Mouse (Mus musculus) ovary, postnatal 14 days (tissue): ENCODE results near the gene Galnt18.

Experiments used
- DNase-seq: peaks from one replicate; pipeline ENCODE4 v3.0.0; 2022; ENCODE audit warnings: low spot score

Gene Galnt18

GRCm38 (mm10) chr7:111636503-111636902, 143.3 kb downstream of the Galnt18 start:
- no peak for DNase-seq

DNA sequence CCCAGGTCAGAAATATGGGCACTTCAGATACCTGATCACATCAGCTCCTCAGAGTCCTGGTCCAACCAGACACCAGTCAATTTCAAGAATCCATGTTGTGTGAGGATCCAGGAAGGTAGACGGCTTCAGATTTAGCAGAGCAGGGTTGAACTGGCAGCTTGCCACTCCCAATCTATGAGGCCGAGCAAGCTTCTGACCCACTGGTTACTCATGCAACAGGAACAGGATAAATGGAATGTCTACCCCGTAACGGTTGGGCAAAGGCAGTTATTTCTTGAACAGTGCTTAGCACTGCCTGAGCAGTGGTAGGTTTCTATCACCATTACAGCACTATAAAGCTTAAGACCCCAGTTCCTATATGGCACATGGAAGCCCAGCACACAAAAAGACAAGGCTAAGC, 148.5 kb downstream of the Galnt18 start:
- no peak for DNase-seq

- DNase-seq: no peak
Measured at GRCm38 (mm10) chr7:111626232-111626631, 153.5 kb downstream of the Galnt18 start.

GRCm38 (mm10) chr7:111625736-111626135, 154.0 kb downstream of the Galnt18 start:
- DNase-seq: no peak

- no peak for DNase-seq
Measured at GRCm38 (mm10) chr7:111616231-111616937, 163.4 kb downstream of the Galnt18 start.

GRCm38 (mm10) chr7:111614471-111614870, 165.3 kb downstream of the Galnt18 start:
- DNase-seq: no peak

- DNase-seq: no peak
Measured at GRCm38 (mm10) chr7:111607476-111607875, 172.3 kb downstream of the Galnt18 start.

GRCm38 (mm10) chr7:111606091-111606490, 173.7 kb downstream of the Galnt18 start:
- no peak for DNase-seq

DNA sequence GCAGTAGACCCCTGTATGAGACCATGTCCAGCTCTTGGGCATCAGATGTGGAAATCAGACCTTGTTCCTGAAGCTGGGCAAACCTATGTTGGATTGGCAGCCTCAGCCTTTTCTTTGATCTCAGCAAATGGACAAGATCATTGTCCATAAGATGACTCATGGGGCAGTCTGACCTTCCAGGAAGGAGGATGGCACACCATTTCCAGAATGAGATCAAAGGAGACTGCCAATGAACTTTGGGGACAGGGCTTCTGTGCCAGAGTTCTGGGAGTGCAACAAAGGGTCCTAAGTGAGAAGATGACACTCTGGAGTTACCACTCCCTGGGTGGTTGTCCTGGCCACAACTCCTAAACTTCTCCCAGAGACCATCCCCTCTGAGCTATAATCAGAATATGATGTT, 174.1 kb downstream of the Galnt18 start:
- DNase-seq: no peak

DNA sequence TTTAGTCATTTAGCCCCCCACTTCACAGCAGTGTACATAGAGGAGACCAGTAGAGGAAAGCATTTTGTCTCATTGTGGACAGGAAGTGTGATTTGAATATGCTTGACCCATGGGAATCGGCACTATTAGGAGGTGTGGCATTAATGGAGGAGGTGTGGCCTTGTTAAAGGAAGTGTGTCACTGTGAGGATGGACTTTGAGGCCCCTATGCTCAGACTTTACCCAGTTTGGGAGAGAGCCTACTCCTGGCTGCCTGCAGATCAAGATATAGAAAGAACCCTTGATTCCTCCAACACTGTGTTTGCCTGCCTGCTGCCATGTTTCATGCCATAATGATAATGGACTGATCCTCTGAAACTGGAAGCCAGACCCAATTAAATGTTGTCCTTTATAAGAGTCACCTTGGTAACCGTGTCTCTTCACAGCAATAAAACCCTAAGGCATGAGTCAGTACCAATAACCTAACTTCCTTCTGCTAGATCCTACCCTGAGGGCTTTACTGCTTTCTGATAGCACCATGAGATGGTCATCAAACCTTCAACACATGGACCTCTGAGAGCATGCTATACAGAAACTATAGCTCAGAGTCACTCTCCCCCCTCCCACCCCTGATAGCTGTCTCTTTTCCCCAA, 175.1 kb downstream of the Galnt18 start:
- DNase-seq: no peak

DNA sequence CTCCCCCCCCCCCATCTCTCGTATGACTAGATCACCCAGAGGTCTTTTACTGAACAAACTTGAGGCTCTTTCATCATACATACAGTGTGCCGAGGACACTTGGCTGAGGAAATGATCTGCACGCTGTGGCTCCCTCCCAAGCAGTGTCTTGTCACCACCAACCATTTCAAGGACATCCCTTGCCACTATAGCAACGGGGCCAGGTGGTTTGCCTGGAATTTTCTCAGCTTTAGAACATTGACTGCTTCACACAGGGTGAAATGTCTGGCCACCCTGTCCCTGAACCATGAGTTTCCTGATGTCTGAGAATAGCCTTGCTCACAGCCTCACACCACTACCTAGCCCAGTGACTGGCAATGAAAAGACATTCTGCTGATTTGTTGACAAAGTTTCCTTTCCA, 176.6 kb downstream of the Galnt18 start:
- DNase-seq: no peak

DNA sequence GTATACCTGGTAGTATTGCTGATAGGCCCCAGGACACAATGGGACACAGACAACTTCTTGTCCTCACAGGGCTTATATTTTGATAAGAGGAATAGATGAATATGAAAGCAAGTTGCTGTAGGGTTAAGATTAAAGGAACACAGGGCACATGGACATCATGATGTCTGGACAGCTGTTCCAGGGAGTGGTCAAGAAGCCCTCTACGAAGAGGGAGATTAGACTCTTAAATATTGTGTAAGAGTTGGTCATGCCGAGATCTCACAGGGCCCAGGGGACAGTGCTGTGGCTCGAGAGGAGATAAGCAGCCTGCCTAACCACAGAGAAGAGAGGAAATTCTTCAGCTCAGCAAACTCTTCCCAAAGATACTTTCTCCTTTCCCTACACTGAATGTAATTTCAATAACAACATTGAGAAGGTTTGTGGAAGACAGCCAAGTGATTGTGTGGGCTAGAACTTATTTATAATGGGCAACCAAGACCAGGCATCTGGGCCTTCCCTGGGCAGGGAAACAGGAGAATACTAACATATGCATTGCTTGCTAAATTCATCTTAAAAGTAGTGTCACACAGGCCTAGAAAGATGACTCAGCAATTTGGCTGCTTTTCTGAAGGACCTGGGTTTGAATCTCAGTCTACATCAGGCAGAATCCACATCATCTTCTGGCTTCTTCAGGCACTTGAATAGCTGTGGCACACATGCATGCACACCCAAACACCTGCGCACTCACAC, 178.3 kb downstream of the Galnt18 start:
- no peak for DNase-seq

DNA sequence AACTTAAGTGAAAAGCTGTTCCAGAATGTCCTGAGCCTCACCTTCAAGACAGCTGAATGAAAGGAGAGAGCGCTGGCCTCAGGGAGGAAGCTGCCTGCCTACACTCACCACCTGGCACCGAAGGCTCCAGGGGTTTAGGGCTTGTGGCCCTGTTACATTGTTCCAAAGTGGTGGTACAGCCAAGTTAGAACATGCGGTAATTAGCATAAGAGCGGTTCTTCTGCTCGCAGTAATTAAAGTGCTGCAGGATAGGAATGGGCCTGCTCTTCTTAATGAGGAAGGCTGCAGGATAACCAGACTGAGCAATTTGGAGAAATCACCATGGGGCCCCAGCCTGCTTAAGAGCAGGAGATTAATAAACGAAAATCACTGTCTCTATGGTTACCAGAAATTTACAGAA, 179.0 kb downstream of the Galnt18 start:
- no peak for DNase-seq

DNA sequence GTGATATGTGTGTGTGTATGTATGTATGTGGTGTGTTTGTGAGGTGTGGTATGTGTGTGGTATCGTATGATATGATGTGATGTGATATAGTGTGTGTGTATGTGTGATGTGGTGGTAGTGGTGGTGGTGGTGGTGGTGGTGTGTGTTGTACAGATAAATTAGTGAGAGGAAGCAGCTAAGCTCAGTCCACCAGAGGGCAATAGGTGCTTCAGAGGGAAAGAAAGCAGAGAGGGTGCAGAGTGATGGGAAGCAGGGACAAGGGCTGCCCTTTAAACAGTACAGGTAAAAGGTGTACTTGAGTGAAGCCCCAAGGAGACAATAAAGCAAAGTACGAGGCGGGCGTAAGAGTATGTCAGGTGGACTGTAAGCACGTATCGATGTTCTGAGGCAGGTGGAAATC, 186.1 kb downstream of the Galnt18 start:
- no peak for DNase-seq

GRCm38 (mm10) chr7:111589506-111590125, 190.2 kb downstream of the Galnt18 start:
- no peak for DNase-seq

DNA sequence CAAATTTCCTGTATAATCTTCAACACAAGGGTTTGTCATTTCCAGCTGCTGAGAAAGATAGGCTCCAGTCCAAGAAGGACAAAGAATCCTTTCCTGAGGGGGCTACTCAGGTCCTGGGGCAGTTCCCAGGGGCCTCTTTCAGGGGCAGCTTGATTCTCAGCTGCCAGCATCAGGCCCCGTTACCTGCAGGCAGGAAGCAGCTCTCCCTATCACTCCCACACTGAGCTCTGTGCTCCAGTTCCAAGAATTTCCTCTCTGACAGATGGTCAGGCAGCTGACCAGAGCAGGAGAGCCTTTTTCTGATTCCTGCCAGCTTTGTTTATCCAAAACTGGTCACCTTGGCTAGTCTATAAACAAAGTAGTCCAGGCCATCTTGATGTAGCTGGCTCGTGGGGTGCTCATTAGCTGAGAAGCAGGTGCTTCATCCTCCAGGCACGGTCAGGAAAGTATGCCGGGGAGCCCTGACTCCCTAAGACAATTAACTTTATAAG, 191.4 kb downstream of the Galnt18 start:
- no peak for DNase-seq

DNA sequence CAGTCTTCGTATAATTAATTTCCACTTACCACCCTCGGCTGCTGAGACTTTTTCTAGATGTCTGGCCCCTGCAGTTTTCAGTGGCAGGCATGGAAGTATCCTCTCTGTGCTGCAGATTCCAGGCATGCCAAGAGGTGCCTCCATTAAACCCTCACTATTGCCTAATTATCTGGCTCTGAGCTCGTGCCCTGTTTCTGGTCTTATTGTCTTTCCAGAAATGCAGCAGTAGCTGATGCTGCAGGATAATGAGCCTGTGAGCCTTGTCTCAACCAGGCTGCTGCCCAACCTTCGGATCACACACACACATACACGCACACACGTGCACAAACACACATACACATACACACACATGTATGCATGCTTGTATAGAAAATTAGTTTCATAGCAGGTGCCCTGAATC, 199.2 kb downstream of the Galnt18 start:
- no peak for DNase-seq

GRCm38 (mm10) chr7:111575096-111575495, 204.7 kb downstream of the Galnt18 start:
- no peak for DNase-seq

DNA sequence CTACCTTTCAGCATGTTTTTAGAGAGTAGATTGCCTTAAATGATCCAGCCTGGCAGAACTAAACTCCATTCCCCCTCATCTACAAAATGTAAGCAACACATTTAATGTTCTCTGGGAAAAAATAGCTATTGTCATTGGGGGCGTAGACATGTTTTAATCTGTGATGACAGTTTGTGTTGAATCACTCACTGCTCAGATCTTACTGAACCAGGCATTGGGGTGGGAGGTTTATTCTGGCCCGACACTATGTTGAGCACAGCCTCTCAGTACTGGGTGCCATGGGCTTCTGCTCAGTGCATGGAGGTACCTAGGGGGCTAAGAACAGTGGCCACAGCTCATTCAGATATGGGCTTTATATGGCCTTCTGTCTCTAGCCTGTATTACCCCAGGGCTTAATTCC, 207.4 kb downstream of the Galnt18 start:
- DNase-seq: no peak

GRCm38 (mm10) chr7:111566838-111567237, 212.9 kb downstream of the Galnt18 start:
- DNase-seq: no peak

DNA sequence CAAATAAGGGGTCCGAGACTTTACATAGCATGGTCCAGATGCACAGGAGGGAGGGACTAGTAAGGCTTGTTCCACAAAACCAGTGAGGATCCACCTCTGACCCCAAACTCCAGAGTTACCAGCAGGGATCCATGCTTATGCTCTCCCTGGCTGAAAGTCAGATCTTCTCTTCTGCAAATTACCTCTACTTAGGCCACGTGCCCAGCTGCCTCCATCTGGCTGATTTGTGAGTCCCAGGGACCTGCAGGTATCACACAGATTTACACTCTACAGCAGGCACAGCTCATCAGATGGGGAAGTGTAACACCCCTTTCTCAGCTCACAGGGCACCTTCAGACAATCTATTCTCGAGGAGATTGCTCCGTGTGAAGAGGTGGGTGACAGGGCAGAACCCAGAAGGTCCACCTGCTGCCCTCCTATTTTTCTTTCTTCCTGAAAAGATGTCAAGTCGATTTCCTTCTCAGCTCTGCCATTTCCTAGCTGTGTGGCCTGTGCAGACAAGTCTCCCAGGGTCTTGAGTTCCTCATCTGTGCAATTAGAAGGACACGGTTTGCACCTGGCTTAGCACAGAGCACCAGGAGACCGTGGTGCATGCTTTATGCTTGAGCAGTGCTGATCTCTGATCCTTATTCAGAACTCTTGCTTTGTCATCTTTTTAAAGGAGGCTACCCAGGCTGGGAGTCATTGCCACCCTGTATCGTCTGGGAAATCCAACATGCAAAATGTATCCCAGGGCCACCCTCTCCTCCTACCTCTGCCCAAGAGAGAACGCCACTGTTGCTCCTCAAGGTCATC, 216.3 kb downstream of the Galnt18 start:
- DNase-seq: no peak

DNA sequence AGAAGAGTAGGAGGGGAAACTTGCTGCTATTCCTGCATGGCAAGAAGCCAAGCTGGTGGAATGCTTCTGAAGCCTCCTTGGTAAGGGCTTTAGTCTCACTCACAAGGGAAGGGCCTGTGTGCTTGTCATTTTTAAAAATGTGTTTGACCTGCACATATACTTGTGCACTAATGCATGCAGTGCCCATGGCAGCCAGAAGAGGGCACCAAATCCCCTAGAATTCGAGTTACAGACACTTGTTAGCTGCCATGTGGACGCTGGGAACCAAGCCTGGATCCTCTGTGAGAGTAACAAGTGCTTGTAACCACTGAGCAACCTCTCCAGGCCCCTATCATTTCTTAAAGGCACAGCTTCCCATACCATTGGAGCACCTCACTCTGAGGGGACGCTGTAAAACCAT, 219.7 kb downstream of the Galnt18 start:
- no peak for DNase-seq
